Mouse (Mus musculus): ENCODE results near the gene Olfr466.

- TF ChIP-seq CTCF (conservative IDR thresholded peaks at IDR 0.05 in 1 of 2, IDR thresholded peaks at IDR 0.05 in 1 of 2; ENCODE audit: low read depth in 2 of 2, low read length in 2 of 2) (no peak), USF1 (IDR thresholded peaks at IDR 0.05; ENCODE audit: low read depth, low read length) (no peak), POLR2AphosphoS2 (IDR thresholded peaks at IDR 0.05; ENCODE audit: low read depth, low read length) (no peak), ZNF384 (IDR thresholded peaks at IDR 0.05; ENCODE audit: low read depth, low read length) (no peak), EP300 (IDR thresholded peaks at IDR 0.05; ENCODE audit: low read length) (no peak), ZC3H11A (IDR thresholded peaks at IDR 0.05; ENCODE audit: low read depth, low read length) (no peak)
Observed at GRCm38 (mm10) chr13:65176472-65177091, 26.5 kb downstream of the Olfr466 start.
